Mouse (Mus musculus) urinary bladder, postnatal 25 days (tissue): ENCODE measurements at regions not wholly inside any gene's neighbourhood (a gene's known extent, or its start where the extent isn't known, plus 50 kb on each side); places are given as distances from the start of the nearest gene placed in this dataset.

Experiments
- DNase-seq: peaks from one replicate; pipeline ENCODE4 v3.0.0; 2022; ENCODE audit warnings: low spot score

- DNase-seq, result no peak
Measured at GRCm38 (mm10) chr3:104712711-104713110, 68.1 kb upstream of the Ppm1j start.

GRCm38 (mm10) chr3:104713836-104714631 is 66.8 kb upstream of the Ppm1j start:
- DNase-seq, result peak; percentile 60

- peak; percentile 29 for DNase-seq
Measured at GRCm38 (mm10) chr3:104714679-104715326, 66.1 kb upstream of the Ppm1j start.
